Mouse (Mus musculus): Measurements from ENCODE around the gene Grm5. TPM values are rescaled to one million over a fixed set of nuclear protein-coding genes. Genes with fewer than 3 reads are reported as not detected.
A peak's percentile ranks its signal among the peaks of the same experiment; 100 is the strongest.

Grm5 gene
- 0.03 TPM in 1 of 2 replicates, not detected in the other for polyA plus RNA-seq (2014; fragmentation: Nextera tagmentation; extraction: Ambion mirVana)

DNA sequence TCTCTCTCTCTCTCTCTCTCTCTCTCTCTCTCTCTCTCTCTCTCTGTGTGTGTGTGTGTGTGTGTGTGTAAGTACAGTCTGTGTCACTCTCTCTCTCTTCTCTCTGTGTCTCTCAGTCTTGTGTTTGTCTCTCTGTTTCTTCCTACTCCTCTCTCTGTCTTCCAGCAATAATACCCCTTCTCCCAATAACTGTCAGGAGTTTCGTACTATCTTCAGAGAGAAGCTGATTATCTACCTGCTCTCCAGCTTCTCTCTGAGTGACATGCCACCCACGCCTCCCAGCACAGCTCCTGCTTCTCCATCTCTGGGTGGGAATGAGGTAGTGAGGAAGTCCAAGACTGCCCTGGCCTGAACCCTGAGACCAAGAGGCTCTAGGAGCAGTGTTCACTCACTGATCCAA is at the start of gene Grm5:
Gene Grm5 (plus strand): TSS at position 301 of the 400 bp plus-strand sequence.
- Histone ChIP-seq H3K9me3 (ENCODE audit: control insufficient read depth, low read length) (no peaks in the 10 kb centered on the region), H3K9ac (ENCODE audit: low read length) (no peak within 1 kb of the TSS), H3K4me2 (ENCODE audit: low read length) (peak within 1 kb of the TSS; percentile 39), H3K36me3 (ENCODE audit: control insufficient read depth, insufficient read depth, low read length) (no peaks in the 10 kb centered on the region), H3K4me1 (replicated peaks; ENCODE audit: control insufficient read depth, insufficient read depth, low read length) (0 out of 2 replicates have a peak, but pooled peaks cover 4% of the 10 kb centered on the region), H3K27ac (ENCODE audit: low read depth) (no peak within 1 kb of the TSS), H3K27me3 (replicated peaks; ENCODE audit: control insufficient read depth, insufficient read depth, low read length) (peaks cover 26% of the 10 kb centered on the region), H3K4me3 (ENCODE audit: low read depth, low read length) (peak within 1 kb of the TSS; percentile 15)
- DNase-seq (ENCODE audit: low spot score) (no peak), ATAC-seq (replicated peaks; ENCODE audit: low FRiP score, low TSS enrichment, low read depth) (no peak)
- WGBS = 31% methylated on average over 2 of the region's 2 CpGs

DNA sequence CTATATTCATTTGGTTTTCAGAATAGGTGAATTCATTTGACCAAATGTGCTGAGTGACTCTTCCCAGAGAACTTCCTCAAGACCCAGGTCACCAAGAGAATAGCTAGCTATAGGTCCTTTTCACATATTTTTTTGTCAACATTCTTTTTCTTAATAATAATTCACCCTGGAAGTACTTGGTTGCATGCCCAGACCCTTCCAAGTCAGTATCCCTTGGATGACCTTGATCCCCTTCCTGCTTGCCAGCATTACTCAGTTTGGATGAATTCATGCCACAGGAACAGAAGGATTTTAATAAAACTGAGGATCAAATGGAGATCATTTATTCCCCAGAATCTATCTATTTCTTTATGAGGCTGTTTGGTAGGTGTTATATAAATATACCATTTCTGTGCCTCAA is 44.9 kb upstream of the Grm5 start:
- Histone ChIP-seq H3K4me3 (ENCODE audit: low read depth, low read length) (no peak overlapping the region), H3K9ac (ENCODE audit: low read length) (no peak overlapping the region), H3K9me3 (ENCODE audit: control insufficient read depth, low read length) (no peaks in the 10 kb centered on the region), H3K27me3 (replicated peaks; ENCODE audit: control insufficient read depth, insufficient read depth, low read length) (no peaks in the 10 kb centered on the region), H3K4me2 (ENCODE audit: low read length) (no peak overlapping the region), H3K36me3 (ENCODE audit: control insufficient read depth, insufficient read depth, low read length) (no peaks in the 10 kb centered on the region), H3K4me1 (replicated peaks; ENCODE audit: control insufficient read depth, insufficient read depth, low read length) (no peaks in the 10 kb centered on the region), H3K27ac (ENCODE audit: low read depth) (no peak overlapping the region)
- DNase-seq (ENCODE audit: low spot score) (no peak), ATAC-seq (replicated peaks; ENCODE audit: low FRiP score, low TSS enrichment, low read depth) (no peak)

DNA sequence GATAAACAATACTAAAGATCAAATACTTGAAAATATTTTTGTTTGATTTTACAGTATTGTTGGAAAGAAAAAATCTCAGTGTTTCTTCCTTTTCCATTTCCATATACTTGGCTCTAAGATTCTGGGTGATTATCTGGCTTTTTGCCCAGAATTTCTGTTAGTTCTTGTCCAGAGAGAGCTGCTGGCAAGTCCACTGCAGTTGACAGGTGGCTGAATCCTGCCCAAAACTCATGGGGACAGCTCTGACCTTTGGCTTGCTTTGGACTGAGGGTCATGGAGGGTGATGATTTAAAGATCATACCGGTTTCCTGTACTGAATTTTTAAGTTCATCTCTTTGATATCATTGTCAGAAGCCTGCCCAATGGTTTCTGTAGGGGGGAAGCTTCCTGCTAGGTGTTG is 18.7 kb upstream of the Grm5 start:
- H3K9ac ChIP-seq (ENCODE audit: low read length) = no peak overlapping the region
- no peak for ATAC-seq (replicated peaks; ENCODE audit: low FRiP score, low TSS enrichment, low read depth)
- H3K9me3 ChIP-seq (ENCODE audit: control insufficient read depth, low read length) = no peaks in the 10 kb centered on the region
- no peak overlapping the region for H3K4me2 ChIP-seq (ENCODE audit: low read length)
- H3K4me1 ChIP-seq (replicated peaks; ENCODE audit: control insufficient read depth, insufficient read depth, low read length) = no peaks in the 10 kb centered on the region
- no peak overlapping the region for H3K4me3 ChIP-seq (ENCODE audit: low read depth, low read length)
- no peak overlapping the region for H3K27ac ChIP-seq (ENCODE audit: low read depth)
- WGBS = 50% methylated on average over 1 of the region's 1 CpGs
- H3K36me3 ChIP-seq (ENCODE audit: control insufficient read depth, insufficient read depth, low read length) = no peaks in the 10 kb centered on the region
- no peaks in the 10 kb centered on the region for H3K27me3 ChIP-seq (replicated peaks; ENCODE audit: control insufficient read depth, insufficient read depth, low read length)
- no peak for DNase-seq (ENCODE audit: low spot score)

DNA sequence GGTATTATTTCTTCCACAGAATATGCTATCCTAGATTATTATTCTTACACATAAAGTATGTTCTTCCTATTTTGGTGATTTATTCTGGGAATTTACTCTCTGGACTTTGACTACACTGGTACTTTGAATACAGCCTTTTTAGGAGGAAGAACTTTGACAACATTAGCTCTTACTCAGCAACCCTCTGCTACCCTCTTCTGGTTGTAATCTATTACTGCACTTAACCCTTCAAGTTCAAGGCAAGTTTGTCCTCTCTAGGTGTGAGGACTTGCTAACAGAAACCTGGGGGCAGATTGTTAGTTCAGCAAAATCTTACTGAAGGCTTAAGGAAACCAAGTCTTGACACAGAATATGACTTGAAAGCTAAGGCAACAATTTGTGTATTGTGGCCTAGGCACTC is 17.5 kb upstream of the Grm5 start:
- no peak overlapping the region for H3K4me3 ChIP-seq (ENCODE audit: low read depth, low read length)
- no peak overlapping the region for H3K27ac ChIP-seq (ENCODE audit: low read depth)
- ATAC-seq (replicated peaks; ENCODE audit: low FRiP score, low TSS enrichment, low read depth) (no peak), DNase-seq (ENCODE audit: low spot score) (no peak)
- H3K27me3 ChIP-seq (replicated peaks; ENCODE audit: control insufficient read depth, insufficient read depth, low read length) = no peaks in the 10 kb centered on the region
- no peak overlapping the region for H3K9ac ChIP-seq (ENCODE audit: low read length)
- H3K9me3 ChIP-seq (ENCODE audit: control insufficient read depth, low read length) = no peaks in the 10 kb centered on the region
- no peaks in the 10 kb centered on the region for H3K4me1 ChIP-seq (replicated peaks; ENCODE audit: control insufficient read depth, insufficient read depth, low read length)
- no peak overlapping the region for H3K4me2 ChIP-seq (ENCODE audit: low read length)
- H3K36me3 ChIP-seq (ENCODE audit: control insufficient read depth, insufficient read depth, low read length) = no peaks in the 10 kb centered on the region

DNA sequence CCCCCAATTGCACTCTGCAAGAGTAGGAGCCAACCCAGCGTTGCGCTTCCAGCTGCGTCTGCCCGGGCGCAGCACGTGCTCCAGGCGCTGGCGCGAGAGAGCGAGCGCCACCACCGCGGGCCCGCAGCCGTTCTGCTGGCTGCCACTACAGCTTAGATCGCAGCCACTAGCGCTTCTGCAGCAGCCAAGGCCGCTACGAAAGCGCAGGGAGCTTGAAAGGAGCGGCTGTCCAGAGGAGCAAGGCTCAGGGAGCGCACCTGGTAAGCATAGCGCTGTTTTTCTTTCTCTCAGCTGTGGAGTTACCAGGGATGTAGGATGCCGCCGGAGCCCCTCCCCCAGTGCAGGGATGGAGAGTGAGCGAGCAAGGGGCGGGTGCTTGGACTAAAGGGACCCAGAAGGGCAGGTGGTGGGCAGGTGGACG is 323 bp downstream of the Grm5 start:
- no peaks in the 10 kb centered on the region for H3K9me3 ChIP-seq (ENCODE audit: control insufficient read depth, low read length)
- peak overlapping the region; percentile 15 for H3K4me3 ChIP-seq (ENCODE audit: low read depth, low read length)
- no peak overlapping the region for H3K27ac ChIP-seq (ENCODE audit: low read depth)
- WGBS = 4% methylated on average over 28 of the region's 28 CpGs
- no peaks in the 10 kb centered on the region for H3K36me3 ChIP-seq (ENCODE audit: control insufficient read depth, insufficient read depth, low read length)
- DNase-seq (ENCODE audit: low spot score) = peak; percentile 57
- ATAC-seq (replicated peaks; ENCODE audit: low FRiP score, low TSS enrichment, low read depth) = no peak
- peak overlapping the region; percentile 39 for H3K4me2 ChIP-seq (ENCODE audit: low read length)
- H3K4me1 ChIP-seq (replicated peaks; ENCODE audit: control insufficient read depth, insufficient read depth, low read length) = 0 out of 2 replicates have a peak, but pooled peaks cover 4% of the 10 kb centered on the region
- H3K9ac ChIP-seq (ENCODE audit: low read length) = no peak overlapping the region
- H3K27me3 ChIP-seq (replicated peaks; ENCODE audit: control insufficient read depth, insufficient read depth, low read length) = peaks cover 26% of the 10 kb centered on the region

DNA sequence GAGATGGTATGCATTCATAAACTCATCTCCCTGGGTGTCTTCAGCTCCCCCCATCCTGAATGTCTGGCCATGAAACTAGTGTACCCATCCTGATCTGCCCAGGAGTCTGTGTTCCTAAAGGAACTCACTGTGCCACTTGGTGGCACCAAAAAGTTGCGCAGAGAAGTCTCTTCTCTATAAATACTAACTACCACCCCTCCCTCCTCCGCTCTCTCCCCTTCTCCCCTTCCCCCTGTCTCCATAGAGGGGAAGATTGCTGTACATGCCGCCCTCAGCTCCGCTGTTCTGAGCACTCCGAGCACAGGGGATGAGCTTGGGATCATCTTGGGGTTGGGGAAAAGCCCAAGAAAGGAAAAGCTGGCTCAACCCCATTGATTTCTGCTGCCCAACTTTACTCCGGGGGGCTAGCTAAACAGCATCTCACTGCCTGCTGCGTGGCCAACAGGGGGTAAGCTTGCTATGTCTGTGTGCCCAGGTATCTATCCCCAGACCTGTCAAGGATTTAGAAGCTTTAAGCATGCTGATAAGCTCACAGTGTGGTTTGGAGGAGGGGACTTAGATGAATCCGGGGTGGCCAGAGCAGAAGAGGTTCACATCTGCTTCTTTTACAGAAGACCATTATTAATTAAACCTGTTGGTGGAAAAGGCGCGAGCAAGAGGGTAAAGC is 2.4 kb downstream of the Grm5 start:
- Histone ChIP-seq H3K4me1 (replicated peaks; ENCODE audit: control insufficient read depth, insufficient read depth, low read length) (0 out of 2 replicates have a peak, but pooled peaks cover 4% of the 10 kb centered on the region), H3K4me2 (ENCODE audit: low read length) (no peak overlapping the region), H3K4me3 (ENCODE audit: low read depth, low read length) (no peak overlapping the region), H3K27me3 (replicated peaks; ENCODE audit: control insufficient read depth, insufficient read depth, low read length) (peaks cover 26% of the 10 kb centered on the region), H3K27ac (ENCODE audit: low read depth) (no peak overlapping the region), H3K9ac (ENCODE audit: low read length) (no peak overlapping the region), H3K9me3 (ENCODE audit: control insufficient read depth, low read length) (no peaks in the 10 kb centered on the region), H3K36me3 (ENCODE audit: control insufficient read depth, insufficient read depth, low read length) (no peaks in the 10 kb centered on the region)
- 20% methylated on average over 10 of the region's 10 CpGs for WGBS
- ATAC-seq (replicated peaks; ENCODE audit: low FRiP score, low TSS enrichment, low read depth) (no peak), DNase-seq (ENCODE audit: low spot score) (no peak)

DNA sequence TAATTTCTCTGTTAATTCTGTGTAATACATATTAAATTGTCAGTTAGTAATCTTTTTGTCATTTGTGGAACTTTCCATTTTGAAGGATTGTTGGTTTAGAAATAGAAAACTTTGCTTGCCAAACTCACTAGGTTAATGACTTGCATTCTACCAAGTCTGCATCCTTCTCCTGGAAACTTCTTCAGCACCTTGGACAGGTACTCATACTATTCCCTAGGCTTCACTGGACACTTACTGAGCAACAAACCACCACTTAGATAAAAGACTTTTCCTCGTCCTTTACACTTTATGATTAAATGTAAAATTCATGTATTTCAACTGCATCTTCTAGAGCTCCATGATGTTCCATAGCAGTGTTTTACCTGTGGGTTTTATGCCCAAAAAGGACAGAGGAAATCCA is 4.0 kb downstream of the Grm5 start:
- Histone ChIP-seq H3K9me3 (ENCODE audit: control insufficient read depth, low read length) (no peaks in the 10 kb centered on the region), H3K4me2 (ENCODE audit: low read length) (no peak overlapping the region), H3K4me1 (replicated peaks; ENCODE audit: control insufficient read depth, insufficient read depth, low read length) (0 out of 2 replicates have a peak, but pooled peaks cover 4% of the 10 kb centered on the region), H3K27me3 (replicated peaks; ENCODE audit: control insufficient read depth, insufficient read depth, low read length) (peaks cover 24% of the 10 kb centered on the region), H3K9ac (ENCODE audit: low read length) (no peak overlapping the region), H3K27ac (ENCODE audit: low read depth) (no peak overlapping the region), H3K36me3 (ENCODE audit: control insufficient read depth, insufficient read depth, low read length) (no peaks in the 10 kb centered on the region), H3K4me3 (ENCODE audit: low read depth, low read length) (no peak overlapping the region)
- 23% methylated on average over 1 of the region's 1 CpGs for WGBS
- DNase-seq (ENCODE audit: low spot score) (no peak), ATAC-seq (replicated peaks; ENCODE audit: low FRiP score, low TSS enrichment, low read depth) (no peak)

DNA sequence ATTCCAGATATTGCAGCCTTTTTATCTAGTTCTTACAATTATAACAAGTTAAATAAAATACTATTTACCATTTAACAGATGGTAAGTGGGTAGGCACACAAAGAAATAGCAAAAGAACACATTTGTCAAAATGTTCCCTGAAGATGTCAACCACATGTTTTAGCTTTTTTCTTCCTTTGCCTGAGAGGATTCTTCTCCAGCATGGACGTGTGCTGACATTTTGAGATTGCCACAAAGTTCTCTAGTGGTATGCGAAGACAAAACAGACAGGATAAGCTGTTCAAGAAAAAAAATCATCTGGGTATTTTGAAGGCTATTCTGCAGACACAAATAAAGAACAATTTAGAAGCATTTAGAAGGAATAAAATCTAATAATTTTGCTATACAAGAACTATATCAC is 42.3 kb downstream of the Grm5 start:
- ATAC-seq (replicated peaks; ENCODE audit: low FRiP score, low TSS enrichment, low read depth) = no peak
- DNase-seq (ENCODE audit: low spot score) = no peak
- H3K4me3 ChIP-seq (ENCODE audit: low read depth, low read length) = no peak overlapping the region
- no peaks in the 10 kb centered on the region for H3K36me3 ChIP-seq (ENCODE audit: control insufficient read depth, insufficient read depth, low read length)
- H3K4me1 ChIP-seq (replicated peaks; ENCODE audit: control insufficient read depth, insufficient read depth, low read length) = no peaks in the 10 kb centered on the region
- H3K4me2 ChIP-seq (ENCODE audit: low read length) = no peak overlapping the region
- no peaks in the 10 kb centered on the region for H3K9me3 ChIP-seq (ENCODE audit: control insufficient read depth, low read length)
- WGBS = 68% methylated on average over 2 of the region's 2 CpGs
- no peak overlapping the region for H3K9ac ChIP-seq (ENCODE audit: low read length)
- no peaks in the 10 kb centered on the region for H3K27me3 ChIP-seq (replicated peaks; ENCODE audit: control insufficient read depth, insufficient read depth, low read length)
- no peak overlapping the region for H3K27ac ChIP-seq (ENCODE audit: low read depth)

DNA sequence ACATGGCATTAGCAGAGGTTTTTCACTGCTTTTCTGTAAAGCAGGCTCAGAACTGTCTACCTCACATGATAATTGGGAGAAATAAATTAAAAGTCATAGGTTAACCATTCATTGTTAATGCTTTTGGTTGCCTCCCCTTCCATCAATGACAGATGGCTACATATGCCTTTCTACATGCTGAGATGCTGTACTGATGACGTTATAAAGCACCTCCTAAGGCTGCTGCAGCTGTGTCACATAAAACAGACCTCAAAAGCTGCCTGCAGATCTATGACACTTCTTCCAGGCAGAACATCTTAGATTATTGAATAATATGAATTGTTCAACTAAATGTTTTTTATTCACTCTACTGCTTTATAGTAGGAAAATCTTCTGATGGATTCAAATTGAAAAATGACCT is 51.6 kb downstream of the Grm5 start:
- ATAC-seq (replicated peaks; ENCODE audit: low FRiP score, low TSS enrichment, low read depth) (no peak), DNase-seq (ENCODE audit: low spot score) (no peak)
- Histone ChIP-seq H3K27me3 (replicated peaks; ENCODE audit: control insufficient read depth, insufficient read depth, low read length) (no peaks in the 10 kb centered on the region), H3K4me3 (ENCODE audit: low read depth, low read length) (no peak overlapping the region), H3K4me2 (ENCODE audit: low read length) (no peak overlapping the region), H3K36me3 (ENCODE audit: control insufficient read depth, insufficient read depth, low read length) (no peaks in the 10 kb centered on the region), H3K9me3 (ENCODE audit: control insufficient read depth, low read length) (no peaks in the 10 kb centered on the region), H3K4me1 (replicated peaks; ENCODE audit: control insufficient read depth, insufficient read depth, low read length) (no peaks in the 10 kb centered on the region), H3K27ac (ENCODE audit: low read depth) (no peak overlapping the region), H3K9ac (ENCODE audit: low read length) (no peak overlapping the region)
- WGBS = 48% methylated on average over 1 of the region's 1 CpGs

All from intestine, embryonic 14.5 days (tissue).